ENCODE assay signal across 8 mouse cellular contexts in genomic region chr19:12797071-12797470, GRCm38 (mm10). TPM values are rescaled to one million over a fixed set of nuclear protein-coding genes. Genes with fewer than 3 reads are reported as not detected.
DNase-seq lines count a peak whose midpoint lies in the region; ATAC-seq and TF ChIP-seq lines count a peak whose summit lies in the region.

No protein-coding gene starts in this region.

- TF ChIP-seq RAD21 in MEL (IDR thresholded peaks at IDR 0.05; ENCODE audit: low read depth, low read length), result peak; percentile 58

- no peaks in the 10 kb centered on the region for H3K9me3 ChIP-seq in MEL (replicated peaks; ENCODE audit: insufficient read depth, low read length)
- H3K9me3 ChIP-seq in embryonic facial prominence, embryonic 15.5 days (replicated peaks), result no peaks in the 10 kb centered on the region
- H3K9me3 ChIP-seq in intestine, embryonic 15.5 days, result no peaks in the 10 kb centered on the region
- H3K9me3 ChIP-seq in lung, embryonic 15.5 days, result no peaks in the 10 kb centered on the region
- H3K9me3 ChIP-seq in stomach, embryonic 14.5 days (ENCODE audit: control insufficient read depth, low read depth, low read length), result no peaks in the 10 kb centered on the region

- peak overlapping the region; percentile 100 for H3K9ac ChIP-seq in MEL (ENCODE audit: control insufficient read depth, low read depth, low read length, poor library complexity, severe bottlenecking)
- H3K9ac ChIP-seq in embryonic facial prominence, embryonic 15.5 days, result peak overlapping the region; percentile 60
- peak overlapping the region; percentile 51; the same call in 1 of the 2 replicates for H3K9ac ChIP-seq in intestine, embryonic 15.5 days
- H3K9ac ChIP-seq in lung, embryonic 15.5 days, result peak overlapping the region; percentile 64
- H3K9ac ChIP-seq in stomach, embryonic 14.5 days (replicated peaks; ENCODE audit: low read depth, low read length), result peak overlapping the region; percentile 60

- peak overlapping the region; percentile 99 for H3K27ac ChIP-seq in gastrocnemius, adult 2 months
- peak overlapping the region; percentile 97 for H3K27ac ChIP-seq in MEL (ENCODE audit: control insufficient read depth, low read depth, low read length)
- H3K27ac ChIP-seq in embryonic facial prominence, embryonic 15.5 days (replicated peaks), result peak overlapping the region; percentile 100
- H3K27ac ChIP-seq in intestine, embryonic 15.5 days, result peak overlapping the region; percentile 99
- peak overlapping the region; percentile 100 for H3K27ac ChIP-seq in lung, embryonic 15.5 days
- peak overlapping the region; percentile 98 for H3K27ac ChIP-seq in stomach, embryonic 14.5 days (ENCODE audit: low read length)

- H3K4me3 ChIP-seq in gastrocnemius, adult 2 months, result peak overlapping the region; percentile 97
- peak overlapping the region; percentile 44 to 95 for H3K4me3 ChIP-seq in MEL (ENCODE audit: control insufficient read depth in 1 of 2, insufficient read depth in 1 of 2, low read depth in 2 of 2, low read length in 2 of 2)
- H3K4me3 ChIP-seq in embryonic facial prominence, embryonic 15.5 days (replicated peaks), result peak overlapping the region; percentile 70
- H3K4me3 ChIP-seq in intestine, embryonic 15.5 days (replicated peaks), result peak overlapping the region; percentile 95
- peak overlapping the region; percentile 98 for H3K4me3 ChIP-seq in lung, embryonic 15.5 days
- peak overlapping the region; percentile 78 for H3K4me3 ChIP-seq in stomach, embryonic 14.5 days (ENCODE audit: low read depth, low read length)

- intact Hi-C loops in gastrocnemius, adult 2 months (cut with DNase I), result loop anchor here (5.0 to 10.0 kb wide), 3 partner anchors 75 to 785 kb away; partner anchors contain the start of gene Gm4952
- intact Hi-C loops in gastrocnemius, postnatal 36 days (cut with DNase I), result loop anchor here (2.0 to 10.0 kb wide), 3 partner anchors 74 to 782 kb away; partner anchors contain the start of gene Gm4952

- WGBS in embryonic facial prominence, embryonic 15.5 days, result 1% methylated on average over 7 of the region's 7 CpGs
- 1% methylated on average over 7 of the region's 7 CpGs for WGBS in intestine, embryonic 15.5 days
- WGBS in lung, embryonic 15.5 days, result under 1% methylated on average over 7 of the region's 7 CpGs
- WGBS in stomach, embryonic 14.5 days, result 0% methylated on average over 7 of the region's 7 CpGs

- H3K4me2 ChIP-seq in embryonic facial prominence, embryonic 15.5 days (replicated peaks), result peak overlapping the region; percentile 68
- H3K4me2 ChIP-seq in intestine, embryonic 15.5 days (replicated peaks), result peak overlapping the region; percentile 64
- H3K4me2 ChIP-seq in lung, embryonic 15.5 days, result peak overlapping the region; percentile 79
- peak overlapping the region; percentile 66 for H3K4me2 ChIP-seq in stomach, embryonic 14.5 days (replicated peaks; ENCODE audit: low read depth, low read length)

- H3K4me1 ChIP-seq in MEL (ENCODE audit: control insufficient read depth in 1 of 2, insufficient read depth in 2 of 2, low read length in 2 of 2), result peaks cover 0 to 12% of the 10 kb centered on the region in 2 experiments; a peak in 2 of 4 replicates
- 0 out of 2 replicates have a peak, but pooled peaks cover 3% of the 10 kb centered on the region for H3K4me1 ChIP-seq in embryonic facial prominence, embryonic 15.5 days
- no peaks in the 10 kb centered on the region for H3K4me1 ChIP-seq in intestine, embryonic 15.5 days (replicated peaks)
- peaks cover 4% of the 10 kb centered on the region; the same call in 1 of the 2 replicates for H3K4me1 ChIP-seq in lung, embryonic 15.5 days
- H3K4me1 ChIP-seq in stomach, embryonic 14.5 days (ENCODE audit: control insufficient read depth, insufficient read depth, low read length), result no peaks in the 10 kb centered on the region

- 0 out of 4 replicates have a peak, but pooled peaks of 1 of the 2 experiments have one; percentile 15 for TF ChIP-seq EP300 in MEL (IDR thresholded peaks at IDR 0.05; ENCODE audit: low read depth in 1 of 2, low read length in 2 of 2)

- TF ChIP-seq CTCF in gastrocnemius, adult 2 months (IDR thresholded peaks at IDR 0.05), result peak; percentile 64
- TF ChIP-seq CTCF in MEL (IDR thresholded peaks at IDR 0.05 in 2 of 3, conservative IDR thresholded peaks at IDR 0.05 in 1 of 3; ENCODE audit: control insufficient read depth in 1 of 3, insufficient read depth in 1 of 3, low read depth in 2 of 3, low read length in 3 of 3, poor library complexity in 1 of 3, severe bottlenecking in 1 of 3), result peak in 1 of 3 experiments; percentile 45; a peak in 2 of 6 replicates

- H3K27me3 ChIP-seq in MEL (ENCODE audit: control insufficient read depth in 1 of 2, insufficient read depth in 2 of 2, low read length in 2 of 2), result no peaks in the 10 kb centered on the region
- no peaks in the 10 kb centered on the region for H3K27me3 ChIP-seq in embryonic facial prominence, embryonic 15.5 days
- H3K27me3 ChIP-seq in intestine, embryonic 15.5 days (replicated peaks), result no peaks in the 10 kb centered on the region
- H3K27me3 ChIP-seq in lung, embryonic 15.5 days, result no peaks in the 10 kb centered on the region
- H3K27me3 ChIP-seq in stomach, embryonic 14.5 days (ENCODE audit: control insufficient read depth, insufficient read depth, low read length), result no peaks in the 10 kb centered on the region

- H3K79me2 ChIP-seq in MEL (ENCODE audit: control insufficient read depth, insufficient read depth, low read length, poor library complexity), result peaks cover 28% of the 10 kb centered on the region

- DNase-seq in gastrocnemius, adult 2 months, result peak; percentile 21
- no peak for DNase-seq in gastrocnemius, postnatal 36 days
- DNase-seq in MEL (ENCODE audit: low read depth, low spot score), result peak; percentile 73
- no peak for DNase-seq in spleen, adult 12 weeks (ENCODE audit: low spot score)

- TF ChIP-seq POLR2A in MEL (IDR thresholded peaks at IDR 0.05; ENCODE audit: control insufficient read depth in 1 of 2, insufficient read depth in 1 of 2, low read depth in 1 of 2, low read length in 2 of 2, poor library complexity in 1 of 2), result no peak; a peak in 1 of 4 replicates

- H3K36me3 ChIP-seq in MEL (ENCODE audit: control insufficient read depth in 1 of 2, insufficient read depth in 2 of 2, low read length in 2 of 2), result peaks cover 0 to 8% of the 10 kb centered on the region in 2 experiments; a peak in 3 of 4 replicates
- H3K36me3 ChIP-seq in embryonic facial prominence, embryonic 15.5 days, result no peaks in the 10 kb centered on the region
- no peaks in the 10 kb centered on the region for H3K36me3 ChIP-seq in intestine, embryonic 15.5 days
- no peaks in the 10 kb centered on the region for H3K36me3 ChIP-seq in lung, embryonic 15.5 days
- H3K36me3 ChIP-seq in stomach, embryonic 14.5 days (ENCODE audit: control insufficient read depth, insufficient read depth, low read length), result no peaks in the 10 kb centered on the region

- no peak for ATAC-seq in embryonic facial prominence, embryonic 15.5 days (ENCODE audit: insufficient number of reproducible peaks, low FRiP score, low TSS enrichment, low read depth)
- no peak for ATAC-seq in intestine, embryonic 15.5 days
- no peak for ATAC-seq in lung, embryonic 15.5 days (ENCODE audit: borderline replicate concordance, extremely low read depth, low FRiP score, low TSS enrichment)
- no peak for ATAC-seq in stomach, embryonic 14.5 days (ENCODE audit: insufficient number of reproducible peaks, insufficient read depth, low FRiP score, low read depth)

RNA-seq across cellular contexts. Expression of gene Lpxn, which starts 1.1 kb away (rescaled TPM):
- under 1 TPM in 1 of 2 experiments, not detected in 1; 0.17 TPM for total RNA-seq in gastrocnemius, adult 2 months (2021)
- total RNA-seq in gastrocnemius, postnatal 36 days (2021), result under 1 TPM; 0.25 to 0.31 TPM
- total RNA-seq in MEL (2012; rRNA removed), result 9.9 and 12.9 TPM in 2 replicates
- polyA plus RNA-seq in MEL (2012; ENCODE audit: insufficient read depth in 1 of 2, insufficient read length in 2 of 2, low read depth in 1 of 2, low replicate concordance in 2 of 2, missing spikeins in 1 of 2), result 10 to 100 TPM in 1 of 2 experiments, not detected in 1; 12.3 TPM
- polyA plus RNA-seq in embryonic facial prominence, embryonic 15.5 days (2015; fragmentation: Nextera tagmentation; extraction: Ambion mirVana), result 5.2 and 5.3 TPM in 2 replicates
- polyA plus RNA-seq in intestine, embryonic 15.5 days (2015; fragmentation: Nextera tagmentation; extraction: Ambion mirVana), result 2.3 and 3.0 TPM in 2 replicates
- 1.7 and 2.5 TPM in 2 replicates for polyA plus RNA-seq in lung, embryonic 15.5 days (2015; fragmentation: Nextera tagmentation; extraction: Ambion mirVana)
- 1.7 and 2.3 TPM in 2 replicates for polyA plus RNA-seq in stomach, embryonic 14.5 days (2014; fragmentation: Nextera tagmentation; extraction: Ambion mirVana)

RNA-seq across cellular contexts. Expression of gene Zfp91, which starts 1.1 kb away (rescaled TPM):
- total RNA-seq in gastrocnemius, adult 2 months (2021), result 100 to 1,000 TPM; 135 to 138 TPM
- 100 to 1,000 TPM; 112 to 114 TPM for total RNA-seq in gastrocnemius, postnatal 36 days (2021)
- 31.6 and 32.3 TPM in 2 replicates for total RNA-seq in MEL (2012; rRNA removed)
- polyA plus RNA-seq in MEL (2012; ENCODE audit: insufficient read depth in 1 of 2, insufficient read length in 2 of 2, low read depth in 1 of 2, low replicate concordance in 2 of 2, missing spikeins in 1 of 2), result 100 to 1,000 TPM in 1 of 2 experiments, 10 to 100 TPM in 1; 51.7 to 148 TPM
- 14.3 and 15.0 TPM in 2 replicates for polyA plus RNA-seq in embryonic facial prominence, embryonic 15.5 days (2015; fragmentation: Nextera tagmentation; extraction: Ambion mirVana)
- 14.0 and 15.4 TPM in 2 replicates for polyA plus RNA-seq in intestine, embryonic 15.5 days (2015; fragmentation: Nextera tagmentation; extraction: Ambion mirVana)
- 14.1 and 14.7 TPM in 2 replicates for polyA plus RNA-seq in lung, embryonic 15.5 days (2015; fragmentation: Nextera tagmentation; extraction: Ambion mirVana)
- 10.4 and 12.0 TPM in 2 replicates for polyA plus RNA-seq in stomach, embryonic 14.5 days (2014; fragmentation: Nextera tagmentation; extraction: Ambion mirVana)

RNA-seq across cellular contexts. Expression of gene Cntf, which starts 31.6 kb away (rescaled TPM):
- total RNA-seq in gastrocnemius, adult 2 months (2021), result 1 to 10 TPM; 1.8 to 2.2 TPM
- total RNA-seq in gastrocnemius, postnatal 36 days (2021), result 1 to 10 TPM; 1.5 to 3.4 TPM
- 2.5 and 3.2 TPM in 2 replicates for total RNA-seq in MEL (2012; rRNA removed)
- polyA plus RNA-seq in MEL (2012; ENCODE audit: insufficient read depth in 1 of 2, insufficient read length in 2 of 2, low read depth in 1 of 2, low replicate concordance in 2 of 2, missing spikeins in 1 of 2), result 1 to 10 TPM in 1 of 2 experiments, not detected in 1; 8.2 TPM
- 1.3 and 1.4 TPM in 2 replicates for polyA plus RNA-seq in embryonic facial prominence, embryonic 15.5 days (2015; fragmentation: Nextera tagmentation; extraction: Ambion mirVana)
- polyA plus RNA-seq in intestine, embryonic 15.5 days (2015; fragmentation: Nextera tagmentation; extraction: Ambion mirVana), result 0.82 and 1.4 TPM in 2 replicates
- 1.2 and 1.3 TPM in 2 replicates for polyA plus RNA-seq in lung, embryonic 15.5 days (2015; fragmentation: Nextera tagmentation; extraction: Ambion mirVana)
- 1.1 TPM in 2 replicates for polyA plus RNA-seq in stomach, embryonic 14.5 days (2014; fragmentation: Nextera tagmentation; extraction: Ambion mirVana)

RNA-seq across cellular contexts. Expression of gene Gm5244, which starts 49.4 kb away (rescaled TPM):
- total RNA-seq in gastrocnemius, adult 2 months (2021), result not detected
- not detected for total RNA-seq in gastrocnemius, postnatal 36 days (2021)
- total RNA-seq in MEL (2012; rRNA removed), result not detected in 2 replicates
- polyA plus RNA-seq in MEL (2012; ENCODE audit: insufficient read depth in 1 of 2, insufficient read length in 2 of 2, low read depth in 1 of 2, low replicate concordance in 2 of 2, missing spikeins in 1 of 2), result under 1 TPM in 1 of 2 experiments, not detected in 1; 0.13 TPM
- not detected in 2 replicates for polyA plus RNA-seq in embryonic facial prominence, embryonic 15.5 days (2015; fragmentation: Nextera tagmentation; extraction: Ambion mirVana)
- polyA plus RNA-seq in intestine, embryonic 15.5 days (2015; fragmentation: Nextera tagmentation; extraction: Ambion mirVana), result not detected in 2 replicates
- not detected in 2 replicates for polyA plus RNA-seq in lung, embryonic 15.5 days (2015; fragmentation: Nextera tagmentation; extraction: Ambion mirVana)
- not detected in 2 replicates for polyA plus RNA-seq in stomach, embryonic 14.5 days (2014; fragmentation: Nextera tagmentation; extraction: Ambion mirVana)

Comparison
In these comparisons a context has a peak if more than half of its experiments do, and no peak if none do; other contexts are left out.
1. DNase-seq: peak in gastrocnemius, adult 2 months (single experiment) and MEL (single experiment); none in gastrocnemius, postnatal 36 days (0 of 2) and spleen, adult 12 weeks (single experiment).
2. Peak in every context shown above with its lines, with median percentiles within 50 percentile points of each other: H3K27ac ChIP-seq, H3K4me3 ChIP-seq, H3K9ac ChIP-seq and H3K4me2 ChIP-seq.